Mouse (Mus musculus) common myeloid progenitor, adult 5-6 weeks (primary cell): ENCODE measurements around the gene Camk2b. TPM values are rescaled to one million over a fixed set of nuclear protein-coding genes. Genes with fewer than 3 reads are reported as not detected.
"Not testable (repeated sequence)": the region's sequence is repeated elsewhere in the genome, so short reads cannot be mapped to it uniquely, and the experiment has no call there.

Experiments used
- ATAC-seq: replicated peaks from 2 replicates; pipeline ENCODE4 v1.8.0; 2016; ENCODE audit warnings: low read depth, mild to moderate bottlenecking, moderate TSS enrichment, inconsistent platforms; ENCODE audit not compliant: poor library complexity, severe bottlenecking
- total RNA-seq: library from RNA; stranded (forward); fragments of 200-1000, 187-1606 nt; gene quantifications from 2 replicates; pipeline ENCODE4 v1.2.3, GENCODE M21; 2017

Camk2b gene
- total RNA-seq = 1.9 and 2.0 TPM in 2 replicates

DNA sequence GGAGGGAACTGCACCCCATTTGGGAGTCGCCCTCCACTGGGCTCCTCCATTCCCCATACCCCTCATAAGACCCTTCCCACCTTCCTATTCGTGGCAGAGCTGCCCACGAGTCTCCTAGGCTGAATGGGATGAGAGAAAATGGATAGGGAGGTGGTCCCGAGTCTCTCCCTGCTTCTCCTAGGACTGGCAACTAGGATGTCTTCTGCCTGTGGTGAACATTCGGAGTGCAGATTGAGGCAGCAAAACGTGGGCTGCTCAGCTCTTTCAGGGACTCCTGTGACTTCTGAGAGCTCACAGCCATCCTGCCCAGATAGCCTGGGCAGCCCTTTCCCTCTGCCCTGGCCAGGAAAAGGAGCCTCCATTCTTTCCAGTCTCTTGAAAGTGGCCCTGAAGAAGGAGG lies at the start of gene Camk2b:
Gene Camk2b, minus strand, starts transcription at position 187 of the 400 bp plus-strand sequence.
- no peak for ATAC-seq

DNA sequence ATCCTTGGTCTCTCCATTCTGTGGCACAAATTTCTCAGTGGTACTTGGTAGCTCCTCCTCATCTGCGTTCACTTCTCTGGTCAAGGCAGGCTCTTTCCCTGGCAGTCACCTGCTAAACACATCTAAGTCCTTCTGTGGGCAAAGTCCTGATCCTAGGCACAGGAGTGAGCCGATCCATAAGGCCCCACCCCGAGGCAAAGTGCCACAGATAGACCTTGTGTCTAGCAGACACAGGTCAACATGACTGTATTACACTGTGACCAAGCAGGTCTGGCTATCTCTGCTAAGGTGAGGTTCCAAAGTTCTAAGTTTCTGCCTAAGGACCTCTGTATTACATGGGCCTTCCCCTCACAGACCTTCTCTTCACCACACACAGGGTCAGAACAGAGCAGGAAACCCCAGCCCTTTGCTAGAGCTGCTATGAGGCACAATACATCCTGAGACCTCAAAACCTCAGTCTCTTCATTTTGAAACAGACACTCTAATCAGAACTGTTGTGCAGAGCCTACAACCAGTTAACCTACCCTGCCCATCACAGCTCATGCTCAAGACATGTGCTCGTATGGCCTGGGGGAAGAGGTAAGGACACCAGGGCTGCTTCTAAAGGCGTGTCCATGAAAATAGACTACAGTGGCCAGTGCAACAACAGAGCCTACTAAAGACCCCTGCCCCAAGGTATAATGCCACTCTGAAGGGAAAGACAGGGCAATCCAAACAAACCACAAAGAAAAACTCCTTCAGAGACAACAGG lies 45.7 kb upstream of the Camk2b start:
- no peak for ATAC-seq

DNA sequence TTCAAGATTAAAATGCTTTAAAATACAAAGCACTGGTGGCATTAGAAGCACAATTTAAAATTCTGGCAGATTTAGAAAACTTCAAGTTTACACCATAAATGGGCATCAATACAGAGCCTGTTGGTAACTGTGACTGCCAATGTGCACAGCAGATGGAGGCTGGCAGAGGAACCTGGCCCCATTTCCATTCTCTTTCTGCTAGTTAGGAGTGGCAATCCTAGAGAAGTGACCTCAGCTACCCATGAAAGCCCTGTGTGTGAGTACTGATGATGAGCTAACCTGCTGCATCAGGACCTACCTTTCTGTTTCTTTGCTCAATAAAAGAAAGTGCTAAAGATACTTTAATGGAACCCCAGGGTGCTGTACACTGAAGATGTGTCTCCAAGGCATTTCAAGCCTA lies 43.8 kb upstream of the Camk2b start:
- no peak for ATAC-seq

DNA sequence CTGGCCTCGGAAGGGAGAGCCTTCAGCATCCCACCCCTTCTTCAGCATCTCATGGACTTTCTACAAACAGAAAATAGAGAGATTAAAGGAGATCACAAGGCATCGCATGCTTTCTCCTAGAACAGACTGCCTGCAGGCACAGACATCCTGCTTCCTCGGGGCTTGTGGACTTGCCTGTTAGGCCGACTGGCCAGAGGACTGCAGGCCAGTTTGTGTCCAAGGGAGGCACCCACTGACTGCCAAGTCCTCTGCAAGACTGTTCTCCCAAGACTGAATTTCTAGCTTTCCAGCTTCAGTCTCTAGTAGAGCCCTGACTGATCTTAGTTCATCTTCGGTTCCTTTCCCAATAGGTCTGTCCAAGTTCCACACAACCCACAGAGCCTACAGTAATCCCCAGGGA lies 42.1 kb upstream of the Camk2b start:
- ATAC-seq = no peak

DNA sequence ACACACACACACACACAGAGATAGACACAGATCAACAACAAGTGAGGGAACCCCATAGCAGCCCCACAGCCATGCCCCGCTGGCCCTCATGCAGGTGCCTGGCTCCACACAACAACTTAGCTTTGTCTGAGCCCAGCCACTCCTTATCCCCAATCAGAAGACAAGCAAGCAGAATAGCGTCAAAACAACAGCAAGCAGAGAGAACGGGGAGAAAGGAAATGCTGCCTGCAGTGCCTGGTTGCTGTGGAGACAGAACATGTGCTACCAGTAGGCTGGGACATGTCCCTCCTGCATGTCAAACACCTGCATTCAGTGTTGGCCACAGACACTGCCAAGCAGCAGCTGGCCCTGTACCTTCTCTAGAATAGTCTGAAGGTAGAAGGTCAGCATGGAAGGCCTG lies 41.6 kb upstream of the Camk2b start:
- ATAC-seq = no peak

DNA sequence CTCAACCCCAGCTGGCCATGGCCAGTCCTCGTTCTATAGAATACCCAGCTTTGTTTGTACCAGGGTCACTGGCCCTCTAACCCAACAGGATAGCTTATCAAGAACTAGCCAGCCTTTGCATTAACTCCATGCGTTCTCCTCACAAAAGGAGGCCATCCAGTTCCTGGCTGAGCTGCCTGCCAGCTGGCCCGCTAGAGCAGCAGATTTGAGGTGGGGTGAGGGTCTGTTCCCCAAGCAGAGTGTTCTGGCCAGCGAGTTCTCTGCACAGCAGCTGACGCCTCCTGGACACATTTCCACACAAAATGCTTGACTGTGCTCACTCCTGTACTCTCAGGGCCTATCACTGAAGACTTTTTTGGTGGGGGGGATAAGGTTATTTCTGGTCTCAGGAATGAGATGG lies 38.6 kb upstream of the Camk2b start:
- no peak for ATAC-seq

DNA sequence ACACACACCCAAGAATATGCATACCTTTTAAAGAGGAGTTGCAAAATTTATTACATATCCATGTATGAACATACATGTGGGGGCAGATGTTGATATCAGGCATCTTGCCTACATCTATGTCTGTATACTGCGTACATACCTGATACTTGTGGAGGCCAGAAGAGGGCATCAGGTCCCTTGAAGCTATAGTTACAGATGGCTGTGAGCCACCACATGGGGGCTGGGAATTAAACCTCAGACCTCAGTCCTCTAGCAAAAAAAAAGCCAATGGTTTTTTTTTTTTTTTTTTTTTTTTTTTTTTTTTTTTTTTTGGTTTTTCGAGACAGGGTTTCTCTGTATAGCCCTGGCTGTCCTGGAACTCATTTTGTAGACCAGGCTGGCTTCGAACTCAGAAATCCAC lies 30.5 kb upstream of the Camk2b start:
- not testable (repeated sequence) for ATAC-seq

DNA sequence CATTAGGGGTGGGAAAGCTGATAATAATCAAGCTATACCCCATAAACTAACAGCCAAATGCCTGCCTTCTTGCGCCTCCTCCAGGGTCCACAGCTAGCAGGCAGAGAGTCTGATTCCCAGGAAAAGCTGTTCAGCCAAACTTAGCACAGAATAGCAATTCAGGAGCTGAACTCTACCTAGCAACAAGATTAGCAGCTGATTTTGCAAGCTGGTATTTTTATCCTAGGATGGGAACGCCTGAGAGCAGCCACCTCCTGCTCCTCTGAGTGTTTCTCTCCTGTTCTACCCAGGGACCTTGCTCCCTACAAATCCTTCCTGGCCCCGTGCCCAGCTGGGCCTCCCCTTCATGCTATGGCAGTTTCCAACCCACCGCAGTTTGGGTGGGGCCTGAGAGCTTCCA lies 20.8 kb upstream of the Camk2b start:
- no peak for ATAC-seq

DNA sequence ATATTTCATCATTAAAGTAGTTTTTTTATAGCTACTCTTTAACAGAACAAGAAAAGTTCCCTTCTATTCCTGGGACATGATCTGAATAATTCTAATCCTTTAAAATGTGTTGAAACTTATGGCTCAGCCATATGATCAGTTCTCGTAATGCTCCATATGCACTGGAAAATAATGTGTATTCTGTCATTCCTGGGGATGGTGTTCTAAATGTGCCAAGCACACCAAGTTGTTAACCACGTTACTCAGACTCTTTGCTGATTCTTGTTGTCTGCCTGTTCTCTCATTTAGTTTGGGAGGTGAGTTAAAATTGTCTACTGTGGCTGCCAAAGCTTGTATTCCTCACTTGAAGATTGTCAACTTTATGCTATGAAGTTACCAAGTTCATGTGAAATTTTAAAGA lies 12.6 kb upstream of the Camk2b start:
- ATAC-seq = no peak

DNA sequence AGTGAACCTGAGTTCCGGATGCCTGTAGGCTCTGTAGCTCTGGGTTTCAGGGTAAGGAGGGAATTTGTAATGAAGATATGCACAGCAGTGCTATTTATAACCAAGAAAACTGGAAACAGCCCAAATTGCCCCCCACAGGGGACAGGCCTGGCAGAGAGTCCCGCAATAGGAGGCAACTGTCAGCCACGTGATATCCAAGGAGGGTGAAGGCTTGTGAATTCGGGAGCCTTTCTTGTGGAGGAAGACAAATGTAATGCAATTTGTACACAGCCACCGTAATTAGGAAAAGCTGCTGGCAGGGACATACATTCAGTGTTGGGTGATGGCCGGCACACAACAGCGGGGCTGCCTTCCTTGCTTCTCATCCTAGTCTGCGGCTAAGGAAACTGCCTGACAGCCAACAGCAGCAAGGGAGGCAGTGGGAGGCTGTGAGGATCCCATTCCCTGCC lies 9.5 kb upstream of the Camk2b start:
- ATAC-seq = no peak

DNA sequence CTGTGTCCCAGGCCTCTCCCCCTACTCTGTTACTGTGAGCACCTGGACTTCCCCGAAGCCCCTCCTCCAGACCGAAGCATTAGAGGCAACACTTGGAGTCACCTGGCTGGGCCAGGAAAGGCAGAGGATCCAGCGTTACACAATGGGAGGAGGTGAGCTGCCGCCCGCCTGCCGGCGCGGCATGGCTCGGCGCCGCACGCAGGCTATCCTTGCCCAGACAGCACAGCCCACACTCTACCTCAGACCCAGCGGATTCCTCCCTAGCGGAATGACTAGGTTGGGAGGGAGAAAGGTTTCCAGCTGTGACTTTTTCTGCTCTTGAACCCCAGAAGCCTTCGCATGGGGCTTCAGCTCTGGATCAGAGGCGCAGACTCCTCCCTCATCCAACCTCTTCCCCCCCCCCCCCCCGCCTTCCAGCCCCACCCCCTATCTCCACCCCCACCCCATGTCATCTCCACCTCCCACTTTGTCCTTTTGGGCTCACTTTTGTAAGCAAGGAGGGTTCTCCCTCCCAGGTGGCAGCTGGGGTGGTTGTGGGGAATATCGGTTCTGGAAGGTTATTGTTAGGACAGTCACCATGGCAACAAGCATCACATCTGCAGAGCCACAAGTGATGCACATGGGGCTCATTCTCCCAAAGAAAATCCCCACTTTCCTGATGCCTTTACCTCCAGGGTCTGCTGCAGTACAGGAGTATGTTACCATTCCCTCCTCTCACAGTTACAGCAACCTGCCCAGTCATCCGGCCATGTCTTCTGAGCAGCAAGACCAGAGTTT lies 2.2 kb upstream of the Camk2b start:
- no peak for ATAC-seq

DNA sequence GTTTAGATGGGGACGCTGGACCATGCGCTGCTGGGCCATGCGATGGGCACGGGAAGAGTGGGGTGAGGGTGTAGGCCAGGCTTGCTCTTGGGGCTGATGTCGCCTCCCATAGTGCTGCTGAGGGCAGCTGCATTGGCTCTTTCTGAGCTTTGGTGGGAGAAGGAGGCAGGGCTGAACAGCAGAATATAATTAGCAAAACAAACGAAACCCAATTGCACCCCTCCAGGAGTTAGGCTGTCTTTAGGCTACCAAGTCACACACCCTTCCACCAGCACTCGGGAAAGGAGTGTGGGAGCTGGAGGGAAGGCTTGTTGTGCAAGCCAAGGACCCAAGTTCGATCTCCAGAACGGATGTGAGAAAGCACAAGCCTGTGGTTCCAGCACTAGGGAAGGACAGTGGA lies 998 bp upstream of the Camk2b start:
- no peak for ATAC-seq

DNA sequence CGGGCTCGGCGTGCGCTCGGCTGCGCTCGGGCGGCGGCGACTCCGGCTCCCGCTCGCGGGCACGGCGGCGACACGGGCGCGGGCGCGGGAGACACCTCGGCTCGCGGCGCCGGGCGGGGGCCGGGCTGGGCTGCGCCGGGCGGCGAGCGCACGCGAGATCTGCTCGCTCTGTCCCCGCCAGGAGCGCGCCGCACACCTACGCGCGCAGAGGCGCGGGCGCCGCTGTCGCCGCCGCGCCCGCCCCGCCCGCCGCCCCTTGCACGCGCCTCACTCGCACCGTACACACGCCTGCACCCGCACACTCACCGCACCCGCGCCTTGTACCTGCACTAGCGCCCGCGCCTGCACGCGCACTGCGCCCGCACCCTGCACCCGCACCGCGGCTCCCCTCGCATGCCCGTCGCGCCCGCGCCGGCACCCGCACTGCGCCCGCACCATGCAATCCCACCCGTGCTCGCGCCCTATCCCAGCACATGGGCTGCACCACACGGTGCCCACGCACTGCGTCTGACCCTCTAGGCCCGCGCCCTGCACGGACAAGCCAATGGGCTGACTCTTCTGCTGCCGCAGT lies 526 bp downstream of the Camk2b start:
- ATAC-seq = no peak

DNA sequence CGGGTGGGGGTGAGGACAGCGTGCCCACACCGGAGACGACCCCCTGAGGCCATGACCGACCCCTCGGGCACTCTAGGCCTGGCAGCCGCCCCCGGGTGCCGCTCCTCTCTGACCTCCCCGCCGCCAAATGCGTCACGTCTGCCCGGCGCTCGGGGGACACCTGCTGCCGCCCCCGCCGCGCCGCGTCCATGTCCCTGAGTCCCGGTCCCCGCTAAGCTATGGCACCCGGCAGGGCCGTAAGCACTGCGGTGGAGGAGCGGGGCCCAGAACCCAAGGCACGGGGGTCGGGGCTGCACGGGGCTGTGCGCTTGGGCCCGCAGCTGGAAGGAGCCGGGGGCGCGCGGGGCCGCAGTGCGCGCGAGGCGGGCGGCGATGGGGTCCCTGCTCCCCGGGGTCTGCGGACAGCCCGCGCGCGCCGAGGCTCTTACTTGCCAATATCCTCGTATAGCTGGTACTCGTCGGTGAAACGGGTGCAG lies 1.1 kb downstream of the Camk2b start:
- no peak for ATAC-seq

DNA sequence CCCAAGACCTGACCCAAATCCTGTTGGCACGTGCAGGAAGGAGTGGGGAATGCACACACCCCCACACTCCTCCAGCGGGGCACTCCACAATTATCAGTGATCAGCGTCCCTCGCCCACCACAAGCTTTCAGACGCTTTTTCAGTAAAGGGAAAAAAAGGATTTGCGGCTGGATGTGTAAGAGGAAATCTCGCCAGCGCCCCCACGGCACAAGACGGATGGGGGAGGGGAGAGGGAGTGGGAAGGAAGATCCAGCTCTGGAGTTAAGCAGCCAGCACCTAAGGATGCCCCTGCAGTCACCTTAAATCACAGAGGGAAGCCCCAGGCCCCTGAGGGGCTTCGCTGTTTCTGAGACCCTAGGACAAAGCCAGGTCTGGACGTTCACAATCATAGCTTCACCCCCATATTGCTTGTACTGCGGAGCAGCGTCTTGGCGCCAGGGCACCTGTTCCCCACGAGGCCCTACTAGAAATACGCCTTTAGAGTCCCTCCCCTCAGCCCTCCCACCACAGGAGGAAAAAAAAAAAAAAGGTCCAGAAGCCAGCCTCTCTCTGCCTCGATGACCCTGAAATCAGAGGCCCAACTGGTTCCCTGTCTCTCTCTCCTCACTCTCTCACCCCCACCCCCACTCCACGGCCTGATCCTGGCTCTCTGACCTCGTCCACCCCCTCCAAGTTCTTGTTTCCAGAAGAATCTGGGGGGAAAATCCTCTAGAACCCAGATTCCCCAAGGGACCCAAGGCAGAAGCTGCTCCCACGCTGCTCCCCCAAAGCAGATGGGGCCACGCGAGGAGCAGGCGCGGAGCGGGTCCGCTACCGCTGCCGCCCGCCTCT lies 1.7 kb downstream of the Camk2b start:
- ATAC-seq = no peak

DNA sequence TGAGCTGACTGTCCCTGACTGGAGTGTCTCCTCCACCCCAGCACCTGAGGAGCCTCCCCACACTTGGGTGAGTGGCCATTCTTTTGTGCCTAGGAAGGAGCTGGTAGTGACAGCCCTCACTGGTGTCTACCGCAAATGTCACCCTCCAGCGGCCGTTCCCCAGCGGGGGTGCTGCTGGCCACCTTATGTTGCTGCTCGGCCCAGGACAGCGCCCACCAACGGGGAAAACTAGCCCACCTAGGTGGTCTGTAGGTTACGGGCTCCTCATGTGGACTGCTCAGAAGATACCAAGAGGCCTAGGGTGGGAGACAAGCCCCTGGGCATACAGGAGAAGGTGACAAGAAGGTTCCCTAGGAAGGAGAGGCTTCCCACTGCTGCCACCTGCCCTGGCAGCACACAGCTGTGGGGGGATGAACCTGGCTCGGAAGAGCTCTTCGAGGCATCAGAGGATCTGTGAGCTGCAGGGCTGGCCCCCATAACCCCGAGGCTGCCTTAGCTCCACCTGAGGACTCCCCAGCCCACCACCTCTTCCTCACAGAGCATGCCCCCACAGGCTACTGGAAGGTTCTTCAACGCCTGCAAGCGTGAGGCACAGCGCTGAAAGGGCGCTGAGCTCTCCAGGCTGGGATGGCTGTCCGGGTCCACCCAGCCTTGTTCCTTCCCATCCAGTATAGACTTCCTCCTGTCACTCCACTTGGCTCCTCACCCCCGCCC lies 2.5 kb downstream of the Camk2b start:
- ATAC-seq = no peak

DNA sequence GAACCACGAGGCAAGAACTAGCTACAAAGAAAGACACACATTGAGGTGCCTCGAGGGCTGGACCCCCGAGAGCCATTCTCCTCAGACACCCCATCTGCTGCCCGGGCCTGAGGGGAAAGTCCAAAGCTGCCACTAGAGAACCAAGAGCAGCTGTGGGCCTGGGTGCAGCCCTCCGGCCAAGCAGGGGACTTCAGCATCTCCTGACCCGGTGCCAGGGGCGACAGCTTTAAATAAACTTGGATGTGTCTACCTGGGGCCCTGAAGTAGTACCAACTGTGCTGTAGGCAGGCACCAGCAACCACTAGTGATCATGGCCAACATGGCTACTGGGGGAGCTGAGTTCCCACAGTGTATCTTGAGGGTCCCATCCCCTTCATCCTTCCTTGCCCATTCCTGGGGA lies 3.1 kb downstream of the Camk2b start:
- ATAC-seq = no peak

DNA sequence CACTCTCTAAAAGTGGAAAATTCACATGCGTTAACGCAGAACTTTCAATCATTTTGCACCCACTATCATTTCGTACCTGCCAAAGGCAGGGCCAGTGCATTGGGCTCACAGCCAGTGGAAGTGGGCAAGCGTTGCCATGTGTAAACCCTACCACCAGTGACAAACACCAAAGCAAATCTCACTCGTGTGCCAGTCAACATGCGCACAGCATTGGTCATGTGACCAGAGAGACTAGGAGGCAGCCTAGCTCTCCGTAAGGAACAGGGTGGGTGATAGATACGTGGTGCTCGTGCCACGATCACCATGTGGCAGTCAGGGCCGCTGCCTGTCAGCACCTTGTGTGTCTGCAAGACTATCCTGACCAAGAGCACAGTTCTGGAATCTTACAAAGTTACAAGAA lies 3.8 kb downstream of the Camk2b start:
- no peak for ATAC-seq

DNA sequence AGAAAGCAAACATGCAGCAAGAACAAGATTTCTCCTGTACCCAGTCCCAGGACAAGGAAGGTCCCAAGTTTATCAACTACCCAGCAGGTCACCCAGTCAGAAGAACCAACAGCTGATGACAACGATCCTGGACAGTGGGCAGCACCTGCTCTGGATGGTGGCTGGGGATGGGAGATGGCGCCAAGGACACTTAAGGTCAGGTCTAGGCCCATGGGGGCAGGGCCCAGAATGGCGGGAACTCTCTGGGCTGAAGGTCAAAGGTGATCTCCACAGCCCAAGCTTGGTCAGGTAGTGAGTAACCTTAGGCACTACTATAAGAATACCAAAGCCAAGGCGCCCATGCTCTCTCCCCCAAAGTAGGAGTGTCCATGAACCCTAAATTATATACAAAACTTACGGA lies 4.3 kb downstream of the Camk2b start:
- ATAC-seq = no peak

DNA sequence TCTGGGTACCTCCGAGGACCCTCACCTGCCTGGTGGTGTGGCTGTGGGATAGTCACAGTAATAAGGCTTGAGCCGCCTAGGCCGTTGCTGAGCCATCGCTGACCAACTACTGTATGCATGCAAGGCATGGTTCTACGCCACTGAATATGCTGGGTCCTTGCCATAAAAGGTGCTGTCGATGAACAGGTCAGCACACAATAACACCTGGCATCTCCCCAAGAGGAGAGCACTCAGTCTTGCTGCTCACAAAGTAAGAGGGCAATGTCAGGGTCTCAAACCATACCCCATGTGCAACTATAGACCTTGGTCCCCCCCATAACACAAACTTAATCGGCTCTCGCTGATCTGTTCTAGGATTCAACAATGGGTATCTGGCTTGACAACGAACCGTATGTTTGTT lies 7.0 kb downstream of the Camk2b start:
- ATAC-seq = no peak
